Mouse (Mus musculus) hindbrain, embryonic 12.5 days (tissue): ENCODE results near the gene Polr3c. TPM values are rescaled to one million over a fixed set of nuclear protein-coding genes. Genes with fewer than 3 reads are reported as not detected.

ENCODE experiments used
- ATAC-seq: fragments of 200-750 bp; cut with Nextera tagmentation; 2 replicates; pipeline ENCODE4 v1.8.0; 2017; ENCODE audit warnings: moderate TSS enrichment; ENCODE audit not compliant: low FRiP score
- H3K27ac ChIP-seq: fragments of 300-500 bp; sonication (generic); 2 replicates; pipeline ENCODE4 v1.5.1; 2016; ENCODE audit warnings: mild to moderate bottlenecking
- H3K27me3 ChIP-seq: fragments of 300-500 bp; sonication (generic); 2 replicates; pipeline ENCODE4 v1.6.1; 2016; ENCODE audit warnings: mild to moderate bottlenecking
- H3K36me3 ChIP-seq: fragments of 300-500 bp; sonication (generic); 2 replicates; pipeline ENCODE4 v1.6.1; 2016; ENCODE audit warnings: mild to moderate bottlenecking
- H3K4me1 ChIP-seq: fragments of 300-500 bp; sonication (generic); 2 replicates; pipeline ENCODE4 v1.6.1; 2016
- H3K4me2 ChIP-seq: fragments of 300-500 bp; sonication (generic); replicated peaks from 2 replicates; pipeline ENCODE4 v1.6.1; 2016; ENCODE audit warnings: mild to moderate bottlenecking
- H3K4me3 ChIP-seq: fragments of 300-500 bp; sonication (generic); 2 replicates; pipeline ENCODE4 v1.5.1; 2016; ENCODE audit warnings: mild to moderate bottlenecking
- H3K9ac ChIP-seq: fragments of 300-500 bp; sonication (generic); 2 replicates; pipeline ENCODE4 v1.6.1; 2016; ENCODE audit warnings: mild to moderate bottlenecking, moderate library complexity
- H3K9me3 ChIP-seq: fragments of 300-500 bp; sonication (generic); replicated peaks from 2 replicates; pipeline ENCODE4 v1.6.1; 2016; ENCODE audit warnings: mild to moderate bottlenecking
- WGBS: fragments of 180-500 bp; shearing (Covaris S2); methylation state at CpG from one replicate; pipeline ENCODE4 v1.1.7; 2016; 5-methylcytosine and 5-hydroxymethylcytosine counted together
- polyA plus RNA-seq: library from polyadenylated mRNA; unstranded; fragments of >200 nt; fragmentation: Nextera tagmentation; extraction: Ambion mirVana; gene quantifications from 2 replicates; pipeline ENCODE4 v1.2.1, GENCODE M21; 2016

Polr3c gene
- polyA plus RNA-seq, 1 experiment from 2014 or later = 35.9 TPM

GRCm38 (mm10) chr3:96735200-96735599 lies 7.8 kb upstream of the Polr3c start:
- Histone ChIP-seq H3K27me3 (no peaks in the 10 kb centered on the region), H3K27ac (no peak overlapping the region), H3K9ac (no peak overlapping the region), H3K4me1 (peaks cover 5% of the 10 kb centered on the region; the same call in 1 of the 2 replicates), H3K9me3 (no peaks in the 10 kb centered on the region), H3K36me3 (no peaks in the 10 kb centered on the region), H3K4me2 (no peak overlapping the region), H3K4me3 (no peak overlapping the region)
- 80% methylated on average over 2 of the region's 2 CpGs for WGBS
- no peak for ATAC-seq

GRCm38 (mm10) chr3:96733984-96734383 lies 6.6 kb upstream of the Polr3c start:
- no peak overlapping the region for H3K4me2 ChIP-seq
- H3K27ac ChIP-seq = no peak overlapping the region
- H3K4me1 ChIP-seq = peaks cover 9% of the 10 kb centered on the region
- 94% methylated on average over 1 of the region's 1 CpGs for WGBS
- H3K4me3 ChIP-seq = no peak overlapping the region
- no peak for ATAC-seq
- no peaks in the 10 kb centered on the region for H3K9me3 ChIP-seq
- H3K9ac ChIP-seq = no peak overlapping the region
- H3K27me3 ChIP-seq = no peaks in the 10 kb centered on the region
- H3K36me3 ChIP-seq = no peaks in the 10 kb centered on the region

- no peaks in the 10 kb centered on the region for H3K9me3 ChIP-seq
- ATAC-seq = no peak
- H3K9ac ChIP-seq = no peak overlapping the region
- H3K36me3 ChIP-seq = no peaks in the 10 kb centered on the region
- peaks cover 22% of the 10 kb centered on the region for H3K4me1 ChIP-seq
- H3K27me3 ChIP-seq = no peaks in the 10 kb centered on the region
- 68% methylated on average over 5 of the region's 5 CpGs for WGBS
- H3K4me2 ChIP-seq = no peak overlapping the region
- H3K4me3 ChIP-seq = no peak overlapping the region
- H3K27ac ChIP-seq = no peak overlapping the region
Measured at GRCm38 (mm10) chr3:96730785-96731184, 3.4 kb upstream of the Polr3c start.

- no peaks in the 10 kb centered on the region for H3K9me3 ChIP-seq
- 64% methylated on average over 3 of the region's 3 CpGs for WGBS
- peaks cover 22% of the 10 kb centered on the region for H3K4me1 ChIP-seq
- no peak for ATAC-seq
- no peak overlapping the region for H3K4me3 ChIP-seq
- H3K27ac ChIP-seq = no peak overlapping the region
- H3K9ac ChIP-seq = no peak overlapping the region
- no peak overlapping the region for H3K4me2 ChIP-seq
- no peaks in the 10 kb centered on the region for H3K36me3 ChIP-seq
- H3K27me3 ChIP-seq = no peaks in the 10 kb centered on the region
Measured at GRCm38 (mm10) chr3:96729403-96729784, 2.0 kb upstream of the Polr3c start.

GRCm38 (mm10) chr3:96728634-96729402 lies 1.4 kb upstream of the Polr3c start:
- peak overlapping the region; percentile 58 for H3K4me2 ChIP-seq
- no peaks in the 10 kb centered on the region for H3K27me3 ChIP-seq
- WGBS = 50% methylated on average over 7 of the region's 7 CpGs
- no peak overlapping the region for H3K27ac ChIP-seq
- ATAC-seq = no peak
- peaks cover 4% of the 10 kb centered on the region for H3K36me3 ChIP-seq
- peaks cover 22% of the 10 kb centered on the region for H3K4me1 ChIP-seq
- no peaks in the 10 kb centered on the region for H3K9me3 ChIP-seq
- H3K4me3 ChIP-seq = peak overlapping the region; percentile 90
- peak overlapping the region; percentile 88 for H3K9ac ChIP-seq

GRCm38 (mm10) chr3:96727828-96728633 lies 603 bp upstream of the Polr3c start:
- Histone ChIP-seq H3K4me1 (peaks cover 22% of the 10 kb centered on the region), H3K9me3 (no peaks in the 10 kb centered on the region), H3K4me2 (peak overlapping the region; percentile 58), H3K36me3 (peaks cover 12% of the 10 kb centered on the region), H3K27ac (peak overlapping the region; percentile 91), H3K4me3 (peak overlapping the region; percentile 90), H3K9ac (peak overlapping the region; percentile 88), H3K27me3 (no peaks in the 10 kb centered on the region)
- peak; percentile 69 for ATAC-seq
- under 1% methylated on average over 41 of the region's 42 CpGs for WGBS

GRCm38 (mm10) chr3:96719173-96719572 lies 8.3 kb downstream of the Polr3c start:
- 31% methylated on average over 14 of the region's 14 CpGs for WGBS

GRCm38 (mm10) chr3:96715854-96716253 lies 11.6 kb downstream of the Polr3c start:
- 83% methylated on average over 2 of the region's 2 CpGs for WGBS
- no peak overlapping the region for H3K4me3 ChIP-seq
- no peak for ATAC-seq
- H3K9me3 ChIP-seq = no peaks in the 10 kb centered on the region
- no peaks in the 10 kb centered on the region; the same call in none of the 2 replicates for H3K4me1 ChIP-seq
- H3K27me3 ChIP-seq = no peaks in the 10 kb centered on the region
- no peak overlapping the region for H3K9ac ChIP-seq
- no peak overlapping the region for H3K27ac ChIP-seq
- no peak overlapping the region for H3K4me2 ChIP-seq
- peaks cover 80% of the 10 kb centered on the region for H3K36me3 ChIP-seq

More at GRCm38 (mm10) chr3:96719173-96719572, 8.3 kb downstream of the Polr3c start:
- H3K4me1 ChIP-seq = no peaks in the 10 kb centered on the region; the same call in none of the 2 replicates
- H3K27ac ChIP-seq = no peak overlapping the region
- no peak overlapping the region for H3K4me2 ChIP-seq
- H3K4me3 ChIP-seq = no peak overlapping the region
- H3K9ac ChIP-seq = 0 out of 2 replicates have a peak overlapping the region, but pooled peaks have one; percentile 27
- peaks cover 78% of the 10 kb centered on the region for H3K36me3 ChIP-seq
- ATAC-seq = no peak
- H3K9me3 ChIP-seq = no peaks in the 10 kb centered on the region
- H3K27me3 ChIP-seq = no peaks in the 10 kb centered on the region

- Histone ChIP-seq H3K9me3 (no peaks in the 10 kb centered on the region), H3K4me1 (no peaks in the 10 kb centered on the region; the same call in 1 of the 2 replicates), H3K9ac (no peak overlapping the region), H3K27ac (no peak overlapping the region), H3K27me3 (no peaks in the 10 kb centered on the region), H3K4me3 (no peak overlapping the region), H3K36me3 (peaks cover 82% of the 10 kb centered on the region), H3K4me2 (no peak overlapping the region)
- ATAC-seq = no peak
- whole genome bisulfite sequencing = 95% methylated on average over 5 of the region's 5 CpGs
Measured at GRCm38 (mm10) chr3:96714286-96714685, 13.1 kb downstream of the Polr3c start.

- peaks cover 6% of the 10 kb centered on the region for H3K27me3 ChIP-seq
- H3K36me3 ChIP-seq = peaks cover 54% of the 10 kb centered on the region
- no peak overlapping the region for H3K27ac ChIP-seq
- H3K4me1 ChIP-seq = peaks cover 3% of the 10 kb centered on the region; the same call in 1 of the 2 replicates
- H3K4me2 ChIP-seq = peak overlapping the region; percentile 81
- peak overlapping the region; percentile 42; the same call in 1 of the 2 replicates for H3K4me3 ChIP-seq
- H3K9me3 ChIP-seq = no peaks in the 10 kb centered on the region
- peak; percentile 51 for ATAC-seq
- H3K9ac ChIP-seq = no peak overlapping the region
- 52% methylated on average over 2 of the region's 2 CpGs for WGBS
Measured at GRCm38 (mm10) chr3:96708684-96709064, 18.8 kb downstream of the Polr3c start.

- 6% methylated on average over 42 of the region's 42 CpGs for WGBS
- Histone ChIP-seq H3K4me1 (peaks cover 3% of the 10 kb centered on the region; the same call in 1 of the 2 replicates), H3K27ac (no peak within 1 kb of the TSS), H3K4me3 (peak within 1 kb of the TSS; percentile 42), H3K4me2 (peak within 1 kb of the TSS; percentile 81), H3K36me3 (peaks cover 54% of the 10 kb centered on the region), H3K27me3 (peaks cover 6% of the 10 kb centered on the region), H3K9ac (peak within 1 kb of the TSS; percentile 59), H3K9me3 (no peaks in the 10 kb centered on the region)
- ATAC-seq = peak; percentile 83
Measured at GRCm38 (mm10) chr3:96707903-96708683, 19.3 kb downstream of the Polr3c start, which contains the start of gene Nudt17. Gene Nudt17 (minus strand): TSS chr3:96708562.
